Mouse (Mus musculus): ENCODE results near the gene Madcam1.

DNA sequence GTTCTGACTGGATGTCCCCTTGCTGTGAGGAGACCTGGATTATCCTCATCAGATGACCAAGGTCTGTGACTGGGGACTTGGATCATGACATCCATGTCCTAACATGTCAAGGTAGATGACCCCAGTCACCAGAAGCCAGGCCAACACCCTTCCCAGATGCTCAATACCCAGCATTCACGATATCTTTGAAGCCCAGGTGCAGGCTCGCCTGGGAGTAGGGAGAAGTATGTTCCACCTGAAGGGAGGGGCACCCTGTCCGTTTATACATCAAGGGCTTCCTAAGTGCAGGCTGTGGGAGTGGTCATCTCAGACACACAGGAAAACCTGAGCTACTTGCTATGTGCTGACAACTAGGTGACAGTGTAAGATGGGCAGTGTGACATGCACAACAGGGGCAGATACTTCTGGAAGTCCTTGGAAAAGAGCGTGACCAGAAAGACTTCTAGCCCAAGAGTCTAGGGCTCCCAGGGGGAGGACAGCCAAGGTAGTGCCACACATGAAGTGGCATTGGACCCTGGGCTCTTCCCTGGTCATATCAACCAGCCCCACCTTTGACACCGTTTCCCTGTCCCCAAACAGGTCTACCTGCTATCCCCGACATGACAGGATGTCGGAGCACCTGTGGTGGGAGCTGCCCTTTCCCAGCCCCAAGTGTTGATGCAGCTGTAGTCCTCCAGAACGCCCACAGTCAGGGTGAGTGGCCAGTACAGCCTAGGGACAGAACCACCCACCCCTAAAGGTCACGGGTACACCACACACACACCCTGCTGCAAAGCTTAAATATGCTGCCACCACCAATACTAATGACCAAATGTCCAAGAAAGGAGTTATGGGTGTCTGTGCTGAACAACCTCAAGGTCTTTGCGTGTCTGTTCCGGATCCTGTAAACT is 16.5 kb downstream of the Madcam1 start:
- TF ChIP-seq USF1 (IDR thresholded peaks at IDR 0.05; ENCODE audit: low read depth): no peak
- TF ChIP-seq CTCF (IDR thresholded peaks at IDR 0.05; ENCODE audit: control insufficient read depth, insufficient read depth, insufficient read length): no peak
